Mouse (Mus musculus) neural tube, embryonic 13.5 days (tissue): ENCODE measurements around the gene Slc6a14. TPM values are rescaled to one million over a fixed set of nuclear protein-coding genes. Genes with fewer than 3 reads are reported as not detected.

Experiments
- ATAC-seq: fragments of 200-750 bp; cut with Nextera tagmentation; 2 replicates; pipeline ENCODE4 v1.8.0; 2017; ENCODE audit warnings: low read depth, mild to moderate bottlenecking, moderate TSS enrichment, moderate library complexity
- H3K27ac ChIP-seq: fragments of 300-500 bp; sonication (generic); replicated peaks from 2 replicates; pipeline ENCODE4 v1.5.1; 2015; ENCODE audit warnings: moderate library complexity, mild to moderate bottlenecking, inconsistent platforms
- H3K27me3 ChIP-seq: fragments of 300-500 bp; sonication (generic); 2 replicates; pipeline ENCODE4 v1.6.1; 2015; ENCODE audit warnings: mild to moderate bottlenecking, inconsistent platforms
- H3K36me3 ChIP-seq: fragments of 300-500 bp; sonication (generic); 2 replicates; pipeline ENCODE4 v1.6.1; 2015; ENCODE audit warnings: mild to moderate bottlenecking, inconsistent platforms
- H3K4me1 ChIP-seq: fragments of 300-500 bp; sonication (generic); replicated peaks from 2 replicates; pipeline ENCODE4 v1.6.1; 2015; ENCODE audit warnings: inconsistent platforms
- H3K4me2 ChIP-seq: fragments of 300-500 bp; sonication (generic); 2 replicates; pipeline ENCODE4 v1.6.1; 2015; ENCODE audit warnings: inconsistent platforms, mild to moderate bottlenecking, moderate library complexity
- H3K4me3 ChIP-seq: fragments of 300-500 bp; sonication (generic); 2 replicates; pipeline ENCODE4 v1.5.1; 2015; ENCODE audit warnings: mild to moderate bottlenecking, inconsistent platforms
- H3K9ac ChIP-seq: fragments of 300-500 bp; sonication (generic); 2 replicates; pipeline ENCODE4 v1.6.1; 2015; ENCODE audit warnings: moderate library complexity, mild to moderate bottlenecking, inconsistent platforms
- H3K9me3 ChIP-seq: fragments of 300-500 bp; sonication (generic); 2 replicates; pipeline ENCODE4 v1.6.1; 2016; ENCODE audit warnings: inconsistent platforms
- WGBS: fragments of 180-500 bp; shearing (Covaris S2); methylation state at CpG from one replicate; pipeline ENCODE4 v1.1.7; 2015; 5-methylcytosine and 5-hydroxymethylcytosine counted together
- polyA plus RNA-seq: library from polyadenylated mRNA; unstranded; fragments of >200 nt; fragmentation: Nextera tagmentation; extraction: Ambion mirVana; gene quantifications from 2 replicates; pipeline ENCODE4 v1.2.1, GENCODE M21; 2015

The Slc6a14 gene
- polyA plus RNA-seq, result not detected in 2 replicates

- 73% methylated on average over 7 of the region's 7 CpGs for WGBS
- no peak for ATAC-seq
- Histone ChIP-seq H3K27ac (no peak within 1 kb of the TSS), H3K9me3 (no peaks in the 10 kb centered on the region), H3K9ac (no peak within 1 kb of the TSS), H3K4me1 (no peaks in the 10 kb centered on the region), H3K36me3 (no peaks in the 10 kb centered on the region), H3K4me2 (no peak within 1 kb of the TSS), H3K27me3 (no peaks in the 10 kb centered on the region), H3K4me3 (no peak within 1 kb of the TSS)
These were observed at the start of gene Slc6a14 for GRCm38 (mm10) chrX:21714829-21715228. Gene Slc6a14 (plus strand): TSS chrX:21714896.

GRCm38 (mm10) chrX:21670896-21671295, 43.8 kb upstream of the Slc6a14 start:
- no peaks in the 10 kb centered on the region for H3K9me3 ChIP-seq
- no peaks in the 10 kb centered on the region for H3K4me1 ChIP-seq
- H3K4me3 ChIP-seq, result no peak overlapping the region
- H3K4me2 ChIP-seq, result no peak overlapping the region
- no peak overlapping the region for H3K27ac ChIP-seq
- 34% methylated on average over 7 of the region's 7 CpGs for WGBS
- H3K36me3 ChIP-seq, result no peaks in the 10 kb centered on the region
- H3K9ac ChIP-seq, result no peak overlapping the region
- H3K27me3 ChIP-seq, result no peaks in the 10 kb centered on the region
- no peak for ATAC-seq

GRCm38 (mm10) chrX:21695220-21695619, 19.5 kb upstream of the Slc6a14 start:
- H3K27me3 ChIP-seq, result no peaks in the 10 kb centered on the region
- no peak for ATAC-seq
- H3K4me1 ChIP-seq, result no peaks in the 10 kb centered on the region
- no peak overlapping the region for H3K4me2 ChIP-seq
- no peak overlapping the region for H3K4me3 ChIP-seq
- no peak overlapping the region for H3K27ac ChIP-seq
- no peak overlapping the region for H3K9ac ChIP-seq
- 85% methylated on average over 6 of the region's 6 CpGs for WGBS
- H3K36me3 ChIP-seq, result no peaks in the 10 kb centered on the region
- no peaks in the 10 kb centered on the region for H3K9me3 ChIP-seq

GRCm38 (mm10) chrX:21695687-21696086, 19.0 kb upstream of the Slc6a14 start:
- no peak overlapping the region for H3K4me2 ChIP-seq
- no peaks in the 10 kb centered on the region for H3K9me3 ChIP-seq
- H3K27me3 ChIP-seq, result no peaks in the 10 kb centered on the region
- H3K36me3 ChIP-seq, result no peaks in the 10 kb centered on the region
- H3K4me1 ChIP-seq, result no peaks in the 10 kb centered on the region
- 91% methylated on average over 3 of the region's 3 CpGs for WGBS
- no peak overlapping the region for H3K4me3 ChIP-seq
- H3K9ac ChIP-seq, result no peak overlapping the region
- no peak overlapping the region for H3K27ac ChIP-seq
- no peak for ATAC-seq

GRCm38 (mm10) chrX:21701646-21702045, 13.1 kb upstream of the Slc6a14 start:
- no peak for ATAC-seq
- 88% methylated on average over 4 of the region's 4 CpGs for WGBS
- H3K4me3 ChIP-seq, result no peak overlapping the region
- H3K4me1 ChIP-seq, result no peaks in the 10 kb centered on the region
- no peaks in the 10 kb centered on the region for H3K9me3 ChIP-seq
- no peak overlapping the region for H3K27ac ChIP-seq
- no peaks in the 10 kb centered on the region for H3K36me3 ChIP-seq
- H3K9ac ChIP-seq, result no peak overlapping the region
- no peaks in the 10 kb centered on the region for H3K27me3 ChIP-seq
- H3K4me2 ChIP-seq, result no peak overlapping the region

- Histone ChIP-seq H3K27ac (no peak overlapping the region), H3K27me3 (no peaks in the 10 kb centered on the region), H3K36me3 (no peaks in the 10 kb centered on the region), H3K9ac (no peak overlapping the region), H3K4me3 (no peak overlapping the region), H3K4me2 (no peak overlapping the region), H3K9me3 (no peaks in the 10 kb centered on the region), H3K4me1 (no peaks in the 10 kb centered on the region)
- ATAC-seq, result no peak
- WGBS, result 68% methylated on average over 1 of the region's 1 CpGs
These were observed 10.2 kb upstream of the Slc6a14 start for GRCm38 (mm10) chrX:21704470-21704869.

- WGBS, result 67% methylated on average over 5 of the region's 5 CpGs
These were observed 597 bp downstream of the Slc6a14 start for GRCm38 (mm10) chrX:21715293-21715692.

GRCm38 (mm10) chrX:21716885-21717284, 2.2 kb downstream of the Slc6a14 start:
- Histone ChIP-seq H3K27ac (no peak overlapping the region), H3K9me3 (no peaks in the 10 kb centered on the region), H3K4me2 (no peak overlapping the region), H3K36me3 (no peaks in the 10 kb centered on the region), H3K4me3 (no peak overlapping the region), H3K4me1 (no peaks in the 10 kb centered on the region), H3K9ac (no peak overlapping the region), H3K27me3 (no peaks in the 10 kb centered on the region)
- 97% methylated on average over 2 of the region's 2 CpGs for WGBS
- no peak for ATAC-seq

More at GRCm38 (mm10) chrX:21715293-21715692, 597 bp downstream of the Slc6a14 start:
- H3K27ac ChIP-seq, result no peak overlapping the region
- H3K4me2 ChIP-seq, result no peak overlapping the region
- no peaks in the 10 kb centered on the region for H3K4me1 ChIP-seq
- H3K36me3 ChIP-seq, result no peaks in the 10 kb centered on the region
- no peak overlapping the region for H3K9ac ChIP-seq
- no peak overlapping the region for H3K4me3 ChIP-seq
- no peaks in the 10 kb centered on the region for H3K9me3 ChIP-seq
- no peak for ATAC-seq
- no peaks in the 10 kb centered on the region for H3K27me3 ChIP-seq

- H3K4me1 ChIP-seq, result no peaks in the 10 kb centered on the region
- ATAC-seq, result no peak
- no peak within 1 kb of the TSS for H3K4me2 ChIP-seq
- no peaks in the 10 kb centered on the region for H3K27me3 ChIP-seq
- no peak within 1 kb of the TSS for H3K4me3 ChIP-seq
- no peaks in the 10 kb centered on the region for H3K36me3 ChIP-seq
- no peaks in the 10 kb centered on the region for H3K9me3 ChIP-seq
- no peak within 1 kb of the TSS for H3K27ac ChIP-seq
- no peak within 1 kb of the TSS for H3K9ac ChIP-seq
These were observed 30.3 kb downstream of the Slc6a14 start, which contains the start of gene Gm28269 for GRCm38 (mm10) chrX:21744997-21745396. Gene Gm28269 (minus strand): TSS chrX:21745097.

Other genes starting within 250 kb of the Slc6a14 start
- 8.4 and 9.9 TPM in 2 replicates for gene Agtr2, start 230.4 kb upstream of the Slc6a14 start, polyA plus RNA-seq
- gene Gm28269, start 30.2 kb downstream of the Slc6a14 start, polyA plus RNA-seq, result not detected in 2 replicates